Mouse (Mus musculus) liver, embryonic 14.5 days (tissue): Measurements from ENCODE around the gene Zfpl1.

Source experiments
- CTCF ChIP-seq: IDR thresholded peaks from 2 replicates; pipeline ENCODE4 v1.5.1; 2016; ENCODE audit warnings: antibody characterized with exemption, low read depth, control low read depth
- EP300 ChIP-seq: IDR thresholded peaks from 2 replicates; pipeline ENCODE4 v1.6.1; 2016; ENCODE audit warnings: antibody characterized with exemption, low read depth

- TF ChIP-seq CTCF (peak; percentile 32; the same call in 1 of the 2 replicates), EP300 (no peak; the same call in 1 of the 2 replicates)
Observed at GRCm38 (mm10) chr19:6127760-6128341, 43.1 kb upstream of the Zfpl1 start, which contains the start of gene Snx15.
